Mouse (Mus musculus) CH12.LX (cell line): ENCODE measurements around the gene Casq2.

Experiments
- CTCF ChIP-seq, 2 experiments: IDR thresholded peaks in 1 of 2; conservative IDR thresholded peaks in 1 of 2; 2 replicates each; pipeline ENCODE4 v1.5.1; 2011 to 2012; ENCODE audit warnings: low read depth in 2 of 2, low read length in 2 of 2, improper control_type of control experiment in 1 of 2, inconsistent platforms in 1 of 2, mild to moderate bottlenecking in 1 of 2, moderate library complexity in 1 of 2
- EP300 ChIP-seq: IDR thresholded peaks from 2 replicates; pipeline ENCODE4 v1.6.1; 2011; ENCODE audit warnings: low read length, improper control_type of control experiment
- ETS1 ChIP-seq: conservative IDR thresholded peaks from 2 replicates; pipeline ENCODE4 v1.6.1; 2012; ENCODE audit warnings: low read depth, mild to moderate bottlenecking, inconsistent platforms, low read length, improper control_type of control experiment, moderate library complexity
- MAX ChIP-seq: IDR thresholded peaks from 2 replicates; pipeline ENCODE4 v1.6.1; 2011; ENCODE audit warnings: low read length, improper control_type of control experiment
- POLR2A ChIP-seq: IDR thresholded peaks from 2 replicates; pipeline ENCODE4 v1.6.1; 2011; ENCODE audit warnings: low read depth, mild to moderate bottlenecking, improper control_type of control experiment, low read length
- RCOR1 ChIP-seq: conservative IDR thresholded peaks from 2 replicates; pipeline ENCODE4 v1.6.1; 2012; ENCODE audit warnings: low read depth, mild to moderate bottlenecking, inconsistent platforms, low read length, improper control_type of control experiment
- ZC3H11A ChIP-seq: IDR thresholded peaks from 2 replicates; pipeline ENCODE4 v1.6.1; 2012; ENCODE audit warnings: low read depth, mild to moderate bottlenecking, inconsistent platforms, low read length, improper control_type of control experiment

- TF ChIP-seq CTCF (conservative IDR thresholded peaks at IDR 0.05 in 1 of 2, IDR thresholded peaks at IDR 0.05 in 1 of 2; ENCODE audit: low read depth in 2 of 2, low read length in 2 of 2), result no peak
- no peak for TF ChIP-seq POLR2A
- TF ChIP-seq RCOR1, result no peak
- TF ChIP-seq MAX, result no peak
- TF ChIP-seq ZC3H11A, result no peak
- TF ChIP-seq ETS1, result no peak
- no peak for TF ChIP-seq EP300
Observed at GRCm38 (mm10) chr3:102164911-102165310, 78.7 kb downstream of the Casq2 start.
